Mouse (Mus musculus) hindbrain, embryonic 14.5 days (tissue): Measurements from ENCODE around the gene Tmem145. TPM values are rescaled to one million over a fixed set of nuclear protein-coding genes. Genes with fewer than 3 reads are reported as not detected.

Experiments used
- ATAC-seq: fragments of 200-750 bp; cut with Nextera tagmentation; 2 replicates; pipeline ENCODE4 v1.8.0; 2017; ENCODE audit warnings: moderate number of reproducible peaks, mild to moderate bottlenecking, moderate TSS enrichment, moderate library complexity; ENCODE audit not compliant: low FRiP score
- DNase-seq: peaks from one replicate; pipeline ENCODE4 v3.0.0-alpha.2; 2015; ENCODE audit warnings: low spot score
- H3K27ac ChIP-seq: fragments of 300-500 bp; sonication (generic); 2 replicates; pipeline ENCODE4 v1.5.1; 2014; ENCODE audit warnings: mild to moderate bottlenecking, moderate library complexity
- H3K27me3 ChIP-seq: fragments of 300-500 bp; sonication (generic); 2 replicates; pipeline ENCODE4 v1.6.1; 2014; ENCODE audit warnings: mild to moderate bottlenecking, low read length, mixed read lengths; ENCODE audit not compliant: control insufficient read depth, insufficient read depth
- H3K36me3 ChIP-seq: fragments of 300-500 bp; sonication (generic); replicated peaks from 2 replicates; pipeline ENCODE4 v1.6.1; 2014; ENCODE audit not compliant: control insufficient read depth, insufficient read depth
- H3K4me1 ChIP-seq: fragments of 300-500 bp; sonication (generic); replicated peaks from 2 replicates; pipeline ENCODE4 v1.6.1; 2014; ENCODE audit warnings: antibody characterized with exemption, low read length, mixed read lengths; ENCODE audit not compliant: control insufficient read depth, insufficient read depth
- H3K4me2 ChIP-seq: fragments of 300-500 bp; sonication (generic); replicated peaks from 2 replicates; pipeline ENCODE4 v1.6.1; 2014; ENCODE audit warnings: mild to moderate bottlenecking, moderate library complexity
- H3K4me3 ChIP-seq: fragments of 300-500 bp; sonication (generic); replicated peaks from 2 replicates; pipeline ENCODE4 v1.5.1; 2014; ENCODE audit warnings: mild to moderate bottlenecking, low read length
- H3K9ac ChIP-seq: fragments of 300-500 bp; sonication (generic); 2 replicates; pipeline ENCODE4 v1.6.1; 2014
- H3K9me3 ChIP-seq: fragments of 300-500 bp; sonication (generic); 2 replicates; pipeline ENCODE4 v1.6.1; 2016; ENCODE audit warnings: low read length; ENCODE audit not compliant: control insufficient read depth
- WGBS: fragments of 180-500 bp; shearing (Covaris S2); extraction: QIAGEN DNeasy Blood & Tissue Kit; methylation state at CpG from one replicate; pipeline ENCODE4 v1.1.7; 2014; 5-methylcytosine and 5-hydroxymethylcytosine counted together
- polyA plus RNA-seq: library from polyadenylated mRNA; unstranded; fragments of >200 nt; fragmentation: Nextera tagmentation; extraction: Ambion mirVana; gene quantifications from 2 replicates; pipeline ENCODE4 v1.2.1, GENCODE M21; 2014

Gene Tmem145
- polyA plus RNA-seq, 1 experiment from 2014 or later = 74.9 TPM

DNA sequence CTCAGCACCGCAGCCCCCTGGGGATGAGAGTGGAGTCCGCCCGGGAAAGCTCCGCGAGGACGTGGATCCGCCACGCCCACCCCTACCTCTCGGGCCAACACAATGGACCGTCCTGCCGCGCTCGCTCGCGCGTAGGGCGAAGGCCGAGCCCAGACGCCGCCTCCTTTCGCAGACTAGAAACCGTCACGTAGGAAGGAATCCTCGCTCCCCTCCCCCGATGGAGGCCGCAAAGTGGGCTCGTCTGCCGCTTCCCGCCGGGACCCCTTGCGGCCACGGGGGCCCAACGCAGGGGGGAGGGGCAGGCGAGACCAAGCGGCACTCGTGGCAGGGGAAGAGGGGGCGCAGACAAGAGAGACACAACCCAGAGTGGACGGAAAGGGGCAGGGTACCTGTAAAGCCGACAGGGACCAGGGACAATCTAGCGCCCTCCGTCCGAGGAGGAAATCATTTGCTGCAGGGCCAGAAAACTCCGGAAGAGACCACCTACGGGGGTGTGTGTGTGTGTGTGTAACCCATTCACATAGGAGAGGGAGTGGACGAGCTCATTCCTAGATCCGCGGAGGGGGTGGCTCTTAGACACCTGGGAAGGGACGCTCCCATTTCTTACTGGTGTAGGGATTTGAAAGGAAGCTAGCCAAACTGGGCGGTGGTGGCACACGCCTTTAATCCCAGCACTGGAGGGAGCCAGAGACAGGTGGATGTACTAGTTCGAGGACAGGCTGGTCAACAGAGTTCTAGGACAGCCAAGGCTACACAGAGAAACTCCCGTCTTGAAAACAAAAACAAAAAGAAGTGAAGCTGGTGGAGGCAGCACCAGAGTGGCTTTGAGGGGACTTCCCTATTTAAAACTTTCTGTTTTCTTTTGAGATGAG lies 8.2 kb upstream of the Tmem145 start, which contains the start of gene Pafah1b3:
Gene Pafah1b3 (minus strand): TSS at position 533 of the 872 bp plus-strand sequence.
- DNase-seq (peak; percentile 93), ATAC-seq (peak; percentile 92)
- H3K4me1 ChIP-seq = peaks cover 20% of the 10 kb centered on the region
- peak within 1 kb of the TSS; percentile 91 for H3K9ac ChIP-seq
- WGBS = under 1% methylated on average over 52 of the region's 52 CpGs
- H3K27me3 ChIP-seq = no peaks in the 10 kb centered on the region
- H3K4me2 ChIP-seq = peak within 1 kb of the TSS; percentile 83
- H3K27ac ChIP-seq = peak within 1 kb of the TSS; percentile 97
- H3K9me3 ChIP-seq = no peaks in the 10 kb centered on the region
- peaks cover 37% of the 10 kb centered on the region for H3K36me3 ChIP-seq
- H3K4me3 ChIP-seq = peak within 1 kb of the TSS; percentile 79

DNA sequence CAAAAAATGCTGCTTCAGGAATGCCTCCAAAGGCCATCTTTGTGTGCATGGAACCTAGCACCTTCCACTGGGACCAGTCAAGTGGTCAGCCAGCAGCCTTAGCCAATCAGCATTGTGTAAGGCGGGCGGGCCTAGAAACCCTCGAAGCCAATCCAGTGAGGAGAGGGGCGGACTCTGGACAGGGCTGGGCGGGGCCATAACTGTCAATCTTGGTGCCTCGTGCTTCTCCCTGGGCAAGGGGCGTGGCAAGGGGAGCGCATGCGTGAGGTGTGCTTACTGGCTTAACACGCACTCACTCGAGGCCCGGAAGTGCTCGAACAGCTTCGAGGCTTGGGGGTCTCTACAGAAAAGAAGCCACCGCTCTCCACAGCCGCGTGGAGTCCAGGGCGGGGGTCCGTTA lies 4.8 kb upstream of the Tmem145 start, which contains the start of gene Prr19:
Gene Prr19 (plus strand): TSS at position 349 of the 400 bp plus-strand sequence.
- WGBS = 52% methylated on average over 19 of the region's 19 CpGs
- H3K27ac ChIP-seq = no peak within 1 kb of the TSS
- H3K4me2 ChIP-seq = peak within 1 kb of the TSS; percentile 29; the same call in 1 of the 2 replicates
- peaks cover 22% of the 10 kb centered on the region for H3K4me1 ChIP-seq
- DNase-seq = no peak
- peak; percentile 16; the same call in 1 of the 2 replicates for ATAC-seq
- H3K9ac ChIP-seq = no peak within 1 kb of the TSS
- H3K27me3 ChIP-seq = no peaks in the 10 kb centered on the region
- H3K36me3 ChIP-seq = peaks cover 3% of the 10 kb centered on the region
- no peak within 1 kb of the TSS for H3K4me3 ChIP-seq
- no peaks in the 10 kb centered on the region for H3K9me3 ChIP-seq

DNA sequence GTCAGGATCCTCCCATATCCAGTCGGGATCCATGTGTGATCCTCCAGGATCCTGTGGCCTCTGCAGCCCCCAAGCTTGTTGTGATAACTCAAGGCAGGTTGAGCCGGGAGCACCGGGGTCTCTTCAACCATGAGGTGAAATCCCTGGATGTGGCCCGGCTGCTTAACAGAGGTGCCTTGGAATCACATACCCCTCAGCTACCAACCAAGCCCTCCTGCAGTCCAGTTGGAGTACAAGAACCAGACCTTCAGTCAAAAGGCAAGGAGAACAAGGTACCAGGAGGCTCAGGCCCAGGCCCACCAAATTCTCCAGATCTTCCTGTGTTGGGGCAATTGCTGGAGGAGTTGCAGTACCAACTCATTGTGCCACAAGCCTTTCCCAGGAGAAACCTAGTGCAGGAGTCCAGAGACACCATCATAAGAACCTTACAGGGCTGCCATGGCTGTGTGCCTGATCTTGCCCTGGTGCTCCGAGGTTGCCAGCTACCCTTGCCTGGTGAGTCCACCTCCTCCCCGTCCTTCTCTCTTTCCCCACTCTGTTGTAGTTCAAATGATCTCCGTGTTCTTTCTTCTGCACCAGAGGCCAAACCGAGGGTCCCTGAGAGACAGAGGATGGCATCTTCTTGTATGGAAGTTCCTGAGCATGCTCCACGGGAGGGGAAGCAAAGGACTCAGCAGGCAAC lies 2.8 kb upstream of the Tmem145 start:
- Histone ChIP-seq H3K36me3 (no peaks in the 10 kb centered on the region; the same call in 1 of the 2 replicates), H3K27ac (no peak overlapping the region), H3K9me3 (no peaks in the 10 kb centered on the region), H3K4me3 (no peak overlapping the region), H3K4me2 (no peak overlapping the region), H3K4me1 (peaks cover 19% of the 10 kb centered on the region), H3K9ac (no peak overlapping the region), H3K27me3 (no peaks in the 10 kb centered on the region)
- 73% methylated on average over 9 of the region's 9 CpGs for WGBS
- ATAC-seq (no peak), DNase-seq (no peak)

DNA sequence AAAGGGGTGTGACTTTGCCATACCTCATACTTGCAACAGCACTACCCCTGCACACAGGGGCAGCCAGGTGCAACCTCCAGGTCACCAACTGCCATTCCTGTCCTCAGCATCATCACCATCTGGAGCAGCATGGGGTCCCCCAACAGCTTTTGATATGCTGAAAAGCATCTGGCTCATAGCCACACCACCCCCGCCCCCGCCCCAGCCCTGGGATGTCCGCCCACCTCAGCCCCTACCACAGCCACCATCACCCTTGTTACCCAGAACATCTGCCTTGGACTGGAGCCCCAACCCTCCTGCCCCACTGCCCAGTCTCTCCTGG lies 2.3 kb upstream of the Tmem145 start:
- H3K4me3 ChIP-seq = no peak overlapping the region
- H3K27me3 ChIP-seq = no peaks in the 10 kb centered on the region
- peaks cover 15% of the 10 kb centered on the region for H3K4me1 ChIP-seq
- ATAC-seq = no peak
- H3K9me3 ChIP-seq = no peaks in the 10 kb centered on the region
- H3K4me2 ChIP-seq = no peak overlapping the region
- WGBS = 97% methylated on average over 3 of the region's 3 CpGs
- no peak for DNase-seq
- no peaks in the 10 kb centered on the region; the same call in 1 of the 2 replicates for H3K36me3 ChIP-seq
- H3K27ac ChIP-seq = no peak overlapping the region
- no peak overlapping the region for H3K9ac ChIP-seq

DNA sequence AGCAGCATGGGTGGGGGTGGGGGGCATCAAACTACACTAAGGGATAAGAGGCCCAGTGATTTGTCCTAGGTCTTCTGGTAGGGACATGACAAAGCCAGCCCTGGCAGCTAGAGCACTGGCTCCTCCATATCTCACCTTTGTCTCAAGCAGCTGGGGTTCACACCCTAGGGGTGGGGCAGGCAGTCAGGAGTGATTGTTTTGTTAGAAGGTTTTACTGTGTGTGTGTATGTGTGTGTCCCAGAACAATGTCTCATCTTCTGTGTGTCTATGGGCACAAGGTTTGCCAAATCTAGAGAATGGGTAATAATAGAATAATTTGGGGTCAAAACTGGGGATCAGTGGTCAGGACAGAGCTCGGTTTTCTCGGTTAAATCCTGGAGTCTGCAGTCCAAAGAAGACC lies 425 bp upstream of the Tmem145 start:
- no peaks in the 10 kb centered on the region for H3K27me3 ChIP-seq
- peak overlapping the region; percentile 60 for H3K4me3 ChIP-seq
- no peaks in the 10 kb centered on the region; the same call in none of the 2 replicates for H3K36me3 ChIP-seq
- H3K4me2 ChIP-seq = peak overlapping the region; percentile 78
- WGBS = 0% methylated on average over 2 of the region's 2 CpGs
- H3K9ac ChIP-seq = peak overlapping the region; percentile 81
- peaks cover 15% of the 10 kb centered on the region for H3K4me1 ChIP-seq
- no peak for DNase-seq
- ATAC-seq = peak; percentile 12; the same call in 1 of the 2 replicates
- no peaks in the 10 kb centered on the region for H3K9me3 ChIP-seq
- H3K27ac ChIP-seq = peak overlapping the region; percentile 86

DNA sequence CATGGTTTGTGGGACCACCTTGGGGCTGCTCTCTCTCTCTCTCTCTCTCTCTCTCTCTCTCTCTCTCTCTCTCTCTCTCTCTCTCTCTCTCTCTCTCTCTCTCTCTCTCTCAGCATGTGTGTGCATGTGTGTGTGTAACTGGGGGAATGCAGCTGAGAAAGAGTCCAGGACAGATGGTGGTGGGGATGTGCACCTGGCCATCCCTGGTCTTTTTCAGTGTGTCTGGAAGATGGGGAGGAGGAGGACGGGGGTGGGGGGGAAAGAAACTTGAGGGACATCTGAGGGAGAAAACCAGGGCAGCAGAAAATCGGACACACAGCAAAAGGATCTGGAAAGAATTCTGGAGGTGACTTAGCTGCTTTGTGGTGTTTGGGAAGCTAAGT lies 699 bp downstream of the Tmem145 start:
- no peak for ATAC-seq
- Histone ChIP-seq H3K9ac (peak overlapping the region; percentile 81), H3K4me2 (peak overlapping the region; percentile 78), H3K27ac (peak overlapping the region; percentile 86), H3K36me3 (peaks cover 3% of the 10 kb centered on the region), H3K4me1 (peaks cover 15% of the 10 kb centered on the region), H3K27me3 (peaks cover 5% of the 10 kb centered on the region), H3K9me3 (no peaks in the 10 kb centered on the region), H3K4me3 (peak overlapping the region; percentile 60)
- no peak for DNase-seq
- WGBS = 36% methylated on average over 2 of the region's 2 CpGs

DNA sequence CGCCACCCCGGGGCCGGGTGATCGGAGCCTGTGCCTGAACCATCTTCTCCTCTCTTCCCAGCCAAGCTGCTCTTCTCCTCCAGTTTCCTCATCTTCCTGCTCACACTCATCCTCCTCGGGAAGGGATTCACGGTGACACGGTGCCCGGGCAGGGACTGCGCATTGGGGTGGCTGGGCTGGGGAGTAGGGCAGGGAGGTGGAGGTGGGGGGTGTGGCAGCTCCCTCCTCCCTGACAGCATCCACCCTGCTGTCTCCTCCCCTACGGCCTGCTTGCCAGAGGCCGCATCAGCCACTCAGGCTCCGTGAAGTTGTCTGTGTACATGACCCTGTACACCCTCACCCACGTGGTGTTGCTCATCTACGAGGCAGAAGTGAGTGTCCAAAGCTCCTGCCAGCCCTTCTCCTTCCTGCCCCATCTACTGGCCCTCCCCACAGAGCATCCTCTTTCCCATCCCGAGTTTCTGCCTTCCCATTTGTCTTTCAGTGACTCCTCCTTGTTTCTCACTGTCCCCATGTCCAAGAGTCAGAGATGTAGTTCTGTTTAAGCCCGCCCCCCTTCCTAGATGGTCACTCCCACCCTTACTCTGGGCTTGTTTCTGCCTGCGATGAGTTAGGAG lies 2.9 kb downstream of the Tmem145 start:
- 61% methylated on average over 17 of the region's 17 CpGs for WGBS
- H3K4me3 ChIP-seq = no peak overlapping the region
- peak; percentile 7; the same call in 1 of the 2 replicates for ATAC-seq
- no peak overlapping the region for H3K27ac ChIP-seq
- H3K9me3 ChIP-seq = no peaks in the 10 kb centered on the region
- DNase-seq = no peak
- no peak overlapping the region for H3K4me2 ChIP-seq
- peaks cover 15% of the 10 kb centered on the region for H3K4me1 ChIP-seq
- peaks cover 16% of the 10 kb centered on the region for H3K36me3 ChIP-seq
- peaks cover 27% of the 10 kb centered on the region for H3K27me3 ChIP-seq
- H3K9ac ChIP-seq = peak overlapping the region; percentile 25; the same call in 1 of the 2 replicates

DNA sequence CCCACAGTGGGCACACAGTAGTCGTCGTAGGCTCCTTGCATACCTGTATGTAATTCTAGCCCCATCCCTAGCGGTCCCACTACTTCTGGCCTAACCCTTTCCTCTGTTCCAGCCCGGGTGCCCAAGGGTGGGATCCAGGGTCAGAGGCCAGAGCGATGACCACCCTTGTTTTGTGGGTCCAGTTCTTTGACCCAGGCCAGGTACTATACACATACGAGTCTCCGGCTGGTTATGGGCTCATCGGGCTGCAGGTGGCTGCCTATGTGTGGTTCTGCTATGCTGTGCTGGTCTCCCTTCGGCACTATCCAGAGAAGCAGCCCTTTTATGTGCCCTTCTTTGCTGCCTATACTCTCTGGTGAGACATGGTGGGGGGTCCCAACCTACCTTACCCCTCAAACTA lies 3.5 kb downstream of the Tmem145 start:
- no peak for DNase-seq
- no peak overlapping the region for H3K4me3 ChIP-seq
- peaks cover 15% of the 10 kb centered on the region for H3K4me1 ChIP-seq
- WGBS = 90% methylated on average over 9 of the region's 9 CpGs
- no peak for ATAC-seq
- no peaks in the 10 kb centered on the region for H3K9me3 ChIP-seq
- H3K9ac ChIP-seq = no peak overlapping the region
- peaks cover 16% of the 10 kb centered on the region for H3K36me3 ChIP-seq
- H3K27ac ChIP-seq = no peak overlapping the region
- H3K4me2 ChIP-seq = no peak overlapping the region
- peaks cover 34% of the 10 kb centered on the region for H3K27me3 ChIP-seq

DNA sequence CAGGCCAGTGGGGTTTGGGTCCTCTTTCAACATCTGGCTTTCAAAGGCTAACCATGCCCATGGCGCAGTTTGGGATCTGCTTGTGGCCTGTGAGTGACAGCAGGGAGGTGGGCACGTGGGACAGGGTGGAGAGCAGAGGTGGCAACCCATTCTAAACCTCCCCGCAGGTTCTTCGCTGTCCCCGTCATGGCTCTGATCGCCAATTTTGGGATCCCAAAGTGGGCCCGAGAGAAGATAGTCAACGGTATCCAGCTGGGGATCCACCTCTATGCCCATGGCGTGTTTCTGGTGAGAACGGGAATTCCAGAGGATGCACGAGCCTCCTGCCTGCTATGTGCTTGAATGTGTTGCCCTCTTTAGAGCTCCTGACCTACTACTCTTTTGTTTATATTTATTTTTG lies 5.3 kb downstream of the Tmem145 start:
- peaks cover 46% of the 10 kb centered on the region for H3K27me3 ChIP-seq

More for the DNA sequence above, 5.3 kb downstream of the Tmem145 start:
- Histone ChIP-seq H3K9me3 (no peaks in the 10 kb centered on the region), H3K4me1 (peaks cover 13% of the 10 kb centered on the region; the same call in 1 of the 2 replicates), H3K9ac (no peak overlapping the region), H3K36me3 (peaks cover 20% of the 10 kb centered on the region), H3K4me2 (no peak overlapping the region), H3K4me3 (no peak overlapping the region), H3K27ac (no peak overlapping the region)
- 73% methylated on average over 11 of the region's 11 CpGs for WGBS
- ATAC-seq = no peak
- no peak for DNase-seq
